Mouse (Mus musculus) forebrain, embryonic 13.5 days (tissue): ENCODE data around the gene Krt10. TPM values are rescaled to one million over a fixed set of nuclear protein-coding genes. Genes with fewer than 3 reads are reported as not detected.

Source experiments
- ATAC-seq: fragments of 200-750 bp; cut with Nextera tagmentation; 2 replicates; pipeline ENCODE4 v1.8.0; 2017
- H3K27ac ChIP-seq: fragments of 300-500 bp; sonication (generic); 2 replicates; pipeline ENCODE4 v1.5.1; 2015; ENCODE audit warnings: inconsistent platforms, mild to moderate bottlenecking, moderate library complexity
- H3K27me3 ChIP-seq: fragments of 300-500 bp; sonication (generic); 2 replicates; pipeline ENCODE4 v1.6.1; 2015; ENCODE audit warnings: mild to moderate bottlenecking, inconsistent platforms
- H3K36me3 ChIP-seq: fragments of 300-500 bp; sonication (generic); 2 replicates; pipeline ENCODE4 v1.6.1; 2015; ENCODE audit warnings: mild to moderate bottlenecking, inconsistent platforms; ENCODE audit not compliant: poor library complexity, severe bottlenecking
- H3K4me1 ChIP-seq: fragments of 300-500 bp; sonication (generic); 2 replicates; pipeline ENCODE4 v1.6.1; 2015; ENCODE audit warnings: inconsistent platforms
- H3K4me2 ChIP-seq: fragments of 300-500 bp; sonication (generic); 2 replicates; pipeline ENCODE4 v1.6.1; 2015; ENCODE audit warnings: inconsistent platforms, mild to moderate bottlenecking, moderate library complexity
- H3K4me3 ChIP-seq: fragments of 300-500 bp; sonication (generic); 2 replicates; pipeline ENCODE4 v1.5.1; 2015; ENCODE audit warnings: mild to moderate bottlenecking, inconsistent platforms
- H3K9ac ChIP-seq: fragments of 300-500 bp; sonication (generic); 2 replicates; pipeline ENCODE4 v1.6.1; 2015; ENCODE audit warnings: mild to moderate bottlenecking, inconsistent platforms
- H3K9me3 ChIP-seq: fragments of 300-500 bp; sonication (generic); replicated peaks from 2 replicates; pipeline ENCODE4 v1.6.1; 2016; ENCODE audit warnings: inconsistent platforms
- WGBS: fragments of 180-500 bp; shearing (Covaris S2); methylation state at CpG from one replicate; pipeline ENCODE4 v1.1.7; 2015; 5-methylcytosine and 5-hydroxymethylcytosine counted together
- polyA plus RNA-seq: library from polyadenylated mRNA; unstranded; fragments of >200 nt; fragmentation: Nextera tagmentation; extraction: Ambion mirVana; gene quantifications from 2 replicates; pipeline ENCODE4 v1.2.1, GENCODE M21; 2015

The Krt10 gene
- polyA plus RNA-seq, 1 experiment from 2014 or later = 39.8 TPM

DNA sequence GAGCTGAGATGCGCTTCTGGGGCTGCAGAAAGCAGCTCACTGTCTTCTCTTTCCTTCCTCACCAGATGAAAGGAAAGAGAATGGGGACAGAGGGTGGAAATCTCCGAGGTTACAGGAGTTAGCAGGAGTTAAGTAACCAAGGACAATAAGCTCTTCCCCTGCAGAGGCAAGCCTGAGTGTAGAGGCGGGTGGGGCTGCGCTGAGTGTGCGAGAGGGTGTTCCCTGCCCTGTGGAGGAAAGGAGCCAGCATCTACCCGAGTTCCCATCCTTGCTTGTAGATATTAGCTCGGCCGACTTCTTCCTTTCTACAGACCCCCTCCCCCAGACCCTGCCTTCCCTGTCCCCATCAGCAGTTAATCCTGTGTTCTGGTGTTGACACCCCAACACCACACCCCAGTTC is 9.7 kb upstream of the Krt10 start:
- 52% methylated on average over 8 of the region's 8 CpGs for WGBS
- no peak overlapping the region for H3K9ac ChIP-seq
- peaks cover 3% of the 10 kb centered on the region; the same call in 1 of the 2 replicates for H3K27me3 ChIP-seq
- H3K4me1 ChIP-seq = peaks cover 6% of the 10 kb centered on the region
- no peak for ATAC-seq
- no peaks in the 10 kb centered on the region for H3K36me3 ChIP-seq
- no peak overlapping the region for H3K4me3 ChIP-seq
- no peaks in the 10 kb centered on the region for H3K9me3 ChIP-seq
- no peak overlapping the region for H3K4me2 ChIP-seq
- no peak overlapping the region for H3K27ac ChIP-seq

DNA sequence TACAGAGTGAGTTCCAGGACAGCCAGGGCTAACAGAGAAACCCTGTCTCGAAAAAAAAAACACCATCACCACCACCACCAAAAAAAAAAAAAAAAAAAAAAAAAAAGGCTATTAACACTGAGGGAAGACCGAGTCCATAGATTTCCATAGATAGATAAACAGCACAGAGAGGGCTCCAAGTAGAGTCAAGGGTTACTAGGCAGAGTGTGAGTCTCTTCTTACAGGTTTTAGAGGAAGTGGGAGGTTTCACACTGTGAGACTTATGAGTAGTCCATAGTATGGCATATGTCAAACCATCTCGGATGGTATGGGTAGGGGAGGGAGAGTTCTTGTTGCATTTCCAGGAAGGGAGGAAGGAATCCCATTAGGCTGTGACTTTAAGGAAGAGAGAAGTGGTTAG is 8.9 kb upstream of the Krt10 start:
- Histone ChIP-seq H3K4me2 (no peak overlapping the region), H3K27me3 (peaks cover 3% of the 10 kb centered on the region; the same call in 1 of the 2 replicates), H3K9ac (no peak overlapping the region), H3K36me3 (no peaks in the 10 kb centered on the region), H3K4me1 (peaks cover 6% of the 10 kb centered on the region), H3K4me3 (no peak overlapping the region), H3K9me3 (no peaks in the 10 kb centered on the region), H3K27ac (no peak overlapping the region)
- WGBS = 84% methylated on average over 3 of the region's 3 CpGs
- no peak for ATAC-seq

DNA sequence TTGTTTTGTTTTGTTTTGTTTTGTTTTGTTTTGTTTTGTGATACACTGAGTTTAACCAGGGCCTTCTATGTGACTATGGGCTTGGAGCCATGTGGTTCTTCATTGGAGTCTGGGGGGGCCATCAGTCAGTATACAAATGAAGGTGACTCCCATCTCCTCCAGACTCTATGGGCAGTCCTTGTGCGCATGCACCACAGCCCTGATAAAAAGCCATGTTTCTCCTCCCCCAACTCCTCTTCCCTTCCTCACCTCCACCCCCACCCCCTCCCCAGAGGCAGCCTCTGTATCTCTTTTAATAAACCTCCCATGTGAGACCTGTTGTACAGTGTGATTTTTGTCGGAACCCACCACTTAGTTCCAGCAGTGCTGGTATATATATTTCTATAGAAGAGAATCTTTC is 7.5 kb upstream of the Krt10 start:
- H3K4me1 ChIP-seq = peaks cover 6% of the 10 kb centered on the region
- no peak overlapping the region for H3K4me3 ChIP-seq
- no peak overlapping the region for H3K27ac ChIP-seq
- 65% methylated on average over 2 of the region's 2 CpGs for WGBS
- H3K4me2 ChIP-seq = no peak overlapping the region
- H3K36me3 ChIP-seq = no peaks in the 10 kb centered on the region
- no peak for ATAC-seq
- H3K27me3 ChIP-seq = peaks cover 3% of the 10 kb centered on the region; the same call in 1 of the 2 replicates
- no peak overlapping the region for H3K9ac ChIP-seq
- H3K9me3 ChIP-seq = no peaks in the 10 kb centered on the region

DNA sequence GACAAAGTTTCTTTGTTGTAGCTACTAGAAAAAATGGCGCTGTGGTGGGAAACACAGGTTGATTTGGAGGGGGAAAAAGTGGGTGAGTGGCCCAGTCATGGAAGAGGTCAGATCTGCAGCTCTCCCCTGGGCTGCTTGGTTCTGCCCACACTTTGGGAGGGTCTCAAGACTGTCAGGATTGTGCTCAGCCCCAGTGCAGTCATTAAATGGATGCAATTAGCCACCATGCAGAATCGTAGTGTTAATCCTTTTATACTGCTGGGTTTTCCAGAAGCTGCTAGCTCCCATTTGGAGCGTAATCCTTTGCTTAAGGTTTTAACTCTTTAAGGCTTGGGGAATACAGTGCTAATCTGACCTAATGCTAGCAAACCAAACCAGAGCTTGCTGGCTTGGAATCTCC is 6.9 kb upstream of the Krt10 start:
- Histone ChIP-seq H3K4me3 (no peak overlapping the region), H3K27ac (no peak overlapping the region), H3K4me2 (no peak overlapping the region), H3K9me3 (no peaks in the 10 kb centered on the region), H3K4me1 (peaks cover 6% of the 10 kb centered on the region), H3K36me3 (no peaks in the 10 kb centered on the region), H3K27me3 (peaks cover 3% of the 10 kb centered on the region; the same call in 1 of the 2 replicates), H3K9ac (0 out of 2 replicates have a peak overlapping the region, but pooled peaks have one; percentile 5)
- 4% methylated on average over 3 of the region's 3 CpGs for WGBS
- no peak for ATAC-seq

DNA sequence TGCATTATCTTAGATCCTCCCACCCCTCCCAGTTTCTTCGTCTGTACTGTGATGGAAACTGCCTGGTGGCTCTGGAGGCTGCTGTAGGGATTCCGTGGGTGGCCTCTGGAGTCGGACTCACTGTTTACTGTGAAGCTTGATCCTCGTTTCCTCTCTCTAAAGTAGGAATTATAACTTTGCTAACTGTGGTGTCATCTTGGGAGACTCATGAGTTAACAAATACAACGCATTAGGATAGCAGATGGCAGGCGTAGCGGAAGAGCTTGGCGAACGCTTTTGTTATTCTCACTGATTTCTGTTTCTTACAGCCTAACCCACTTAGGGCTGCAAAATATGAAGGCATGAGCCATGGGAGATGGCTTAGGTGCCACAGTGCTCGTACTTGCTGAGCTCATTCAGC is 3.3 kb upstream of the Krt10 start:
- no peak overlapping the region for H3K9ac ChIP-seq
- no peaks in the 10 kb centered on the region for H3K9me3 ChIP-seq
- 84% methylated on average over 10 of the region's 10 CpGs for WGBS
- no peaks in the 10 kb centered on the region for H3K36me3 ChIP-seq
- no peak overlapping the region for H3K4me3 ChIP-seq
- no peak overlapping the region for H3K27ac ChIP-seq
- peaks cover 6% of the 10 kb centered on the region for H3K4me1 ChIP-seq
- no peak for ATAC-seq
- H3K27me3 ChIP-seq = no peaks in the 10 kb centered on the region
- H3K4me2 ChIP-seq = no peak overlapping the region

DNA sequence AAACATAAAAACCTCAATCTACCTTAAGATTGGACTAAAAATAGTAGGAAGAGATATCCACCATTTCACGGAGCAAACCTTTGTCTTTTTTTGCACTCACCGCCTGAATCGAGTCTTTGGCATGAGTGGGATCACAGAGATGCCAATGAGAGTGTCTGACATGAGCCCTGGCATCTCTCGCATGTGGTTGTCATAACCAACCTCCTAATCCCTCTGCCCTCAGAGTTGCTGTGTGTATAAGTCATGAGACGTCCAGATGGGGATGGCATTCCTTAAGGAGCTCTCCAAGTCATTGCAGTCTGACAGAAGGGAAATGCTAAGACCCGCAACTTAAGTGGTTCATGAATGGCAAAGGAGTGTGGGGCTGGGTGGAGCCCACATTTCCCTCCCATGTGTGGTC is 2.2 kb upstream of the Krt10 start:
- 86% methylated on average over 6 of the region's 6 CpGs for WGBS
- ATAC-seq = no peak

DNA sequence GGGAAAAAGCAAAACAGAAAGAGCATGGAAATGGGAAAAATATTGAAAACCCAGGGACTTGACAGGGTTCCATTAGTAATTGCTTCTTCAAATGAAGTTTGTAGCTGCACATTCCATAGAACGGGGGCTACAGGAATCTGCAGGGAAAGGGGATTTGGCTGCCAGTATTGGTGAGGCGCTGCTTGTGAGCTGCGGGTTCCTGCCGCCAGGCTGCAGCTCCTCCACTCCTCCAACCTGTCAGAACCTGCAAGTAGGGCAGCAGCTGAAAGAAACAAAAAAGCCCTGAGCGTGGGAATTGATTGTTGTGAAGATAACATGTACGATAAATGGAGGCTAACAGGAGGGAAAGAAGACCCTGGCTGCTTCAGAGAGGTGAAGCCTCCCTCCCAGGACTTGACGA is 1.7 kb upstream of the Krt10 start:
- Histone ChIP-seq H3K9me3 (no peaks in the 10 kb centered on the region), H3K27ac (no peak overlapping the region), H3K36me3 (no peaks in the 10 kb centered on the region), H3K9ac (no peak overlapping the region), H3K4me3 (no peak overlapping the region), H3K27me3 (no peaks in the 10 kb centered on the region), H3K4me2 (no peak overlapping the region), H3K4me1 (peaks cover 10% of the 10 kb centered on the region)
- ATAC-seq = no peak
- 81% methylated on average over 7 of the region's 7 CpGs for WGBS

More for the DNA sequence above, 2.2 kb upstream of the Krt10 start:
- Histone ChIP-seq H3K9me3 (no peaks in the 10 kb centered on the region), H3K27ac (no peak overlapping the region), H3K27me3 (no peaks in the 10 kb centered on the region), H3K4me2 (no peak overlapping the region), H3K36me3 (no peaks in the 10 kb centered on the region), H3K9ac (no peak overlapping the region), H3K4me3 (no peak overlapping the region), H3K4me1 (peaks cover 15% of the 10 kb centered on the region)

DNA sequence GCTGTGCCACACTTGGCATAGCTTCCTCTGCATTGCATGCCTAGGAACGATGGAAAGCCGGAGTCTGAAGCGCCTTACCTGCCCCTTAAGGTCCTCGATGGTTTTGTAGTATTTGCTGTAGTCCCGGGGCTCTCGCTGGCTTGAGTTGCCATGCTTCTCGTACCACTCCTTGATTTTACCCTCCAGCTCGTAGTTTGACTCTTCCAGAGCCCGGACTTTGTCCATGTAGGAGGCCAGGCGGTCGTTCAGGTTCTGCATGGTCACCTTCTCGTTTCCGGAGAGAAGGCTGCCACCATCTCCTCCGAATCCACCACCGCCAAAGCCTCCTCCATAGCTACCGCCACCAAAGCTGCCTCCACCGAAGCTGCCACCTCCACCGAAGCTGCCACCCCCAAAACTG is 503 bp downstream of the Krt10 start:
- ATAC-seq = no peak
- no peaks in the 10 kb centered on the region for H3K36me3 ChIP-seq
- no peak overlapping the region for H3K9ac ChIP-seq
- H3K4me1 ChIP-seq = peaks cover 9% of the 10 kb centered on the region
- H3K27me3 ChIP-seq = no peaks in the 10 kb centered on the region
- no peak overlapping the region for H3K4me2 ChIP-seq
- WGBS = 93% methylated on average over 18 of the region's 18 CpGs
- no peaks in the 10 kb centered on the region for H3K9me3 ChIP-seq
- H3K4me3 ChIP-seq = no peak overlapping the region
- H3K27ac ChIP-seq = no peak overlapping the region

DNA sequence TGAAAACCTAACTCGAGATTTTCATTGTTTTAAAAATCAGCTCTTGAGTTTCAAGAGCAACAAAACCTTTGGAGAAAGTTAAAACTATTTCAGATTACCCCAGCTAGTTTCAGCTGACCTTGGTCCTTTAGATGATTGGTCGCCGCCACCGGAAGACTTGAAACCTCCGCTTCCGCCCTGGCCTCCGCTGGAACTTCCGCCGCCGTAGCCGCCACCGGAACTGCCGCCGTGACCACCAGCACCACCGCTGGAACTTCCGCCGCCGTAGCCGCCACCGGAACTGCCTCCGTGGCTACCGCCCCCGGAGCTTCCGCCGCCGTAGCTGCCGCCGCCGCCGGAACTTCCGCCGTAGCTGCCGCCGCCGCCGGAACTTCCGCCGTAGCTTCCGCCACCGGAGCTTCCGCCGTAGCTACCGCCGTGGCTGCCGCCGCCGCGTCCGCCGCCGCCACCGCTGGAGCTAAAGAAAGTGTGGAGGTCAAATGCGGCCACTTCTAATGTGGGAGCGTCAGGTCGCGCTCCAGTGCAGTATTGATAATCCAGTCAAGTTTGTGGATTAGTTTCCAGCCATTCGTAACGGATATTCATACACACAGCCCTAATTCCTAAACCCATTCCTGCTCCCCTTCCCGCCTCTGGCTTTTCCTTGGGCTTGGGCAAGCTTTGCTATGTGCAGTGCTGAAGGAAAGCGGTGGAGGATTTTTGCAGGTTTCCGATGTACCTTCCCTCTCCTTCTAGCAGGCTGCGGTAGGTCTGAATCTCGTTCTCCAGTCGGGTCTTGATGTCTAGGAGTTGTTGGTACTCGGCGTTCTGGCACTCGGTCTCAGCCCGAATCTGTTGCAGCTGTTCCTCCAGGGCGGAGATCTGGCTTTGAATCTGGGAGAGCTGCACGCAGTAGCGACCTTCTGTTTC is 3.1 kb downstream of the Krt10 start:
- WGBS = 2% methylated on average over 70 of the region's 71 CpGs
- Histone ChIP-seq H3K9me3 (no peaks in the 10 kb centered on the region), H3K4me3 (peak overlapping the region; percentile 51), H3K36me3 (no peaks in the 10 kb centered on the region), H3K4me2 (peak overlapping the region; percentile 72), H3K27me3 (peaks cover 13% of the 10 kb centered on the region), H3K27ac (peak overlapping the region; percentile 96), H3K9ac (peak overlapping the region; percentile 75), H3K4me1 (peaks cover 9% of the 10 kb centered on the region)
- ATAC-seq = peak; percentile 92

DNA sequence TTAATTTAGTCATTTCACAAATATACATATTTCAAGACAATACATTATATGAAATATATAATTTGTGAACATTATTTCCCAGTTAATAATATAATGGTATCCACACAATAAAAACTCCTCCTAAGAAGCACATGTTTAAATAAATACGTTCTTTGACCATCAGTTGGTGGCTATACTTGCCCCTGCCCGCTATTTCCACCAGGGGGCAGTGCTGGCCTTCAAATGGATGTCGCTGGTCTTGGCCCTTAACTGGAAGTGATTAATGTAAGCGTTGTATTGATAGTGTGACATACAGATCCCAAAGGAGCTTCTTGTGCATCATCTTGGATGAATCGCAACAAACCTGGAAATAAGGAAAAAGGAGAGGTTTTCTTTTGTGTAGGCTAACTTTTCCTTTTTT is 9.6 kb downstream of the Krt10 start:
- 0 out of 2 replicates have a peak, but pooled peaks have one; percentile 33 for ATAC-seq

DNA sequence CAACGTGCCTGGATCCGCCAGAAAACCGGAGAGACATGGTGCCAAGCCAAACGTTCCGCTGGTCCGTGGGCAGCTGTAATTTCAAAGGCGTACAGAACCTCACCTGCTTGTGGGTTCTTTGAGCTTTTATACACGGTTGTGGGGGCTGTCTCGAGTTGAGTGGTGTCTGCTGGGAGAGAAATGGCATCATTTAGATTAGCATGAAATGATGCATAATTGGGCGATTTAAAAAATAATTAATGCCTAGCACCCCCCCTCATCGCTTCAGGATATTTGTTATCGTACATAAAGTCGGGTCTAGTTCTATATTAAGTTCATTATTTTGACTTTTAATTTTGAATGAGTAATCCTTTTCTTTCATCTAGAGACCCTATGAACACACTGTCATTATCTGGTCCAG is 14.4 kb downstream of the Krt10 start, which contains the start of gene Krt28:
Krt28 (minus strand) TSS at position 101 of the 400 bp plus-strand sequence.
- H3K36me3 ChIP-seq = no peaks in the 10 kb centered on the region
- H3K27me3 ChIP-seq = peaks cover 2% of the 10 kb centered on the region; the same call in 1 of the 2 replicates
- H3K4me3 ChIP-seq = no peak within 1 kb of the TSS
- ATAC-seq = no peak
- H3K9ac ChIP-seq = no peak within 1 kb of the TSS
- WGBS = 85% methylated on average over 13 of the region's 13 CpGs
- no peak within 1 kb of the TSS for H3K4me2 ChIP-seq
- H3K27ac ChIP-seq = no peak within 1 kb of the TSS
- no peaks in the 10 kb centered on the region for H3K4me1 ChIP-seq
- H3K9me3 ChIP-seq = no peaks in the 10 kb centered on the region

More for the DNA sequence above, 9.6 kb downstream of the Krt10 start:
- Histone ChIP-seq H3K27me3 (peaks cover 15% of the 10 kb centered on the region), H3K4me1 (no peaks in the 10 kb centered on the region), H3K9me3 (no peaks in the 10 kb centered on the region), H3K4me2 (no peak overlapping the region), H3K36me3 (no peaks in the 10 kb centered on the region), H3K9ac (no peak overlapping the region), H3K4me3 (no peak overlapping the region), H3K27ac (no peak overlapping the region)
- 14% methylated on average over 5 of the region's 5 CpGs for WGBS

DNA sequence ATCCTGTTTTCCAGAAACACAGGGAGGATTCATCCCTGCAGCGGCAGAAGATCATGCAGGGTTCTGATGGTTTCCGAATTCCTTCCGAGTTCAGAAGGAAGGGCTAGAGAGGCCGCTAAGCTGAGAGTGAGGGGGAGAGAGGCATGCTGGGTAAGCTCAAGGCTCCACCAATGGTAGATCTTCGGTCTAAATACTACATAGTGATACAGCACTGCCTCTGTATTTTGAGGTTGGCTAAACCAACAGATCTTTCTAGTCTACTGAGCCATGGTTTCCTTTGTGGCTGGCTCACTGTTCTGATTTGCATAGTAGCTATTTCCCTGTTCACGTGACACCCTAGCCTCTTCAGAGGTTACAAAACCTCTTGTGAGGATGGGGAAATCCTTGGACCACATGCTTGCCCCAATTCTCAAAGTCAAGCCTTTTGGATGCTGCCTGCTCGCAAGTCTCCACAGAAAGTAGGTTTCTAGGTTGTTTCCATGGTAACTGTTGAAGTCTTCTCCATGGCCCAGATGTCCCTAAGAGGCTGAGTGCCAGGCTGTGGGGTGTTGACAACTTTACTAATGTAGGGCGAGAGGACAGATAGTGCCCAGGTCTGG is 19.2 kb downstream of the Krt10 start:
- no peaks in the 10 kb centered on the region for H3K9me3 ChIP-seq
- WGBS = 82% methylated on average over 8 of the region's 8 CpGs
- no peak for ATAC-seq
- H3K4me2 ChIP-seq = no peak overlapping the region
- no peak overlapping the region for H3K4me3 ChIP-seq
- no peaks in the 10 kb centered on the region for H3K36me3 ChIP-seq
- no peak overlapping the region for H3K9ac ChIP-seq
- H3K27me3 ChIP-seq = 0 out of 2 replicates have a peak, but pooled peaks cover 5% of the 10 kb centered on the region
- H3K27ac ChIP-seq = no peak overlapping the region
- no peaks in the 10 kb centered on the region for H3K4me1 ChIP-seq
